Mouse (Mus musculus): ENCODE results near the gene AI837181. TPM values are rescaled to one million over a fixed set of nuclear protein-coding genes. Genes with fewer than 3 reads are reported as not detected.

AI837181 gene
- polyA plus RNA-seq, 1 experiment from 2014 or later, result 44.4 TPM

Other genes with a start within 250 kb of the AI837181 start
- 20.2 and 21.4 TPM in 2 replicates for gene Pacs1, start 152.0 kb upstream of the AI837181 start, polyA plus RNA-seq (2015; fragmentation: Nextera tagmentation; extraction: Ambion mirVana)
- 428 and 432 TPM in 2 replicates for gene Sf3b2, start 129.7 kb upstream of the AI837181 start, polyA plus RNA-seq (2015; fragmentation: Nextera tagmentation; extraction: Ambion mirVana)
- gene Gal3st3, start 126.8 kb upstream of the AI837181 start, polyA plus RNA-seq (2015; fragmentation: Nextera tagmentation; extraction: Ambion mirVana), result 21.3 and 22.6 TPM in 2 replicates
- gene Catsper1, start 89.4 kb upstream of the AI837181 start, polyA plus RNA-seq (2015; fragmentation: Nextera tagmentation; extraction: Ambion mirVana), result not detected in 2 replicates
- 1.5 and 1.9 TPM in 2 replicates for gene Cst6, start 75.6 kb upstream of the AI837181 start, polyA plus RNA-seq (2015; fragmentation: Nextera tagmentation; extraction: Ambion mirVana)
- 64.3 and 69.5 TPM in 2 replicates for gene Eif1ad, start 58.4 kb upstream of the AI837181 start, polyA plus RNA-seq (2015; fragmentation: Nextera tagmentation; extraction: Ambion mirVana)
- gene Banf1, start 58.0 kb upstream of the AI837181 start, polyA plus RNA-seq (2015; fragmentation: Nextera tagmentation; extraction: Ambion mirVana), result 479 and 496 TPM in 2 replicates
- 85.3 and 88.4 TPM in 2 replicates for gene Sart1, start 36.4 kb upstream of the AI837181 start, polyA plus RNA-seq (2015; fragmentation: Nextera tagmentation; extraction: Ambion mirVana)
- gene Tsga10ip, start 22.6 kb upstream of the AI837181 start, polyA plus RNA-seq (2015; fragmentation: Nextera tagmentation; extraction: Ambion mirVana), result 0.39 TPM in 1 of 2 replicates, not detected in the other
- 291 and 298 TPM in 2 replicates for gene Drap1, start 165 bp upstream of the AI837181 start, polyA plus RNA-seq (2015; fragmentation: Nextera tagmentation; extraction: Ambion mirVana)
- gene Fosl1, start 22.4 kb downstream of the AI837181 start, polyA plus RNA-seq (2015; fragmentation: Nextera tagmentation; extraction: Ambion mirVana), result not detected in 2 replicates
- 6.5 and 7.1 TPM in 2 replicates for gene Ccdc85b, start 32.8 kb downstream of the AI837181 start, polyA plus RNA-seq (2015; fragmentation: Nextera tagmentation; extraction: Ambion mirVana)
- 153 and 155 TPM in 2 replicates for gene Fibp, start 35.5 kb downstream of the AI837181 start, polyA plus RNA-seq (2015; fragmentation: Nextera tagmentation; extraction: Ambion mirVana)
- gene Ctsw, start 43.4 kb downstream of the AI837181 start, polyA plus RNA-seq (2015; fragmentation: Nextera tagmentation; extraction: Ambion mirVana), result 4.4 and 5.4 TPM in 2 replicates
- 30.7 and 31.1 TPM in 2 replicates for gene Efemp2, start 48.8 kb downstream of the AI837181 start, polyA plus RNA-seq (2015; fragmentation: Nextera tagmentation; extraction: Ambion mirVana)
- 44.4 and 47.0 TPM in 2 replicates for gene Mus81, start 63.3 kb downstream of the AI837181 start, polyA plus RNA-seq (2015; fragmentation: Nextera tagmentation; extraction: Ambion mirVana)
- gene Cfl1, start 65.3 kb downstream of the AI837181 start, polyA plus RNA-seq (2015; fragmentation: Nextera tagmentation; extraction: Ambion mirVana), result 3,452 and 3,520 TPM in 2 replicates
- gene 1700020D05Rik, start 78.6 kb downstream of the AI837181 start, polyA plus RNA-seq (2015; fragmentation: Nextera tagmentation; extraction: Ambion mirVana), result 0.23 and 0.27 TPM in 2 replicates
- gene Snx32, start 85.4 kb downstream of the AI837181 start, polyA plus RNA-seq (2015; fragmentation: Nextera tagmentation; extraction: Ambion mirVana), result 41.4 and 44.4 TPM in 2 replicates
- 0.06 TPM in 1 of 2 replicates, not detected in the other for gene Ovol1, start 135.5 kb downstream of the AI837181 start, polyA plus RNA-seq (2015; fragmentation: Nextera tagmentation; extraction: Ambion mirVana)
- 1.4 and 1.7 TPM in 2 replicates for gene Ap5b1, start 142.9 kb downstream of the AI837181 start, polyA plus RNA-seq (2015; fragmentation: Nextera tagmentation; extraction: Ambion mirVana)
- gene Rnaseh2c, start 176.7 kb downstream of the AI837181 start, polyA plus RNA-seq (2015; fragmentation: Nextera tagmentation; extraction: Ambion mirVana), result 146 and 170 TPM in 2 replicates
- 72.7 and 80.7 TPM in 2 replicates for gene Kat5, start 185.1 kb downstream of the AI837181 start, polyA plus RNA-seq (2015; fragmentation: Nextera tagmentation; extraction: Ambion mirVana)
- gene Rela, start 212.3 kb downstream of the AI837181 start, polyA plus RNA-seq (2015; fragmentation: Nextera tagmentation; extraction: Ambion mirVana), result 33.4 and 34.4 TPM in 2 replicates
- gene Sipa1, start 238.6 kb downstream of the AI837181 start, polyA plus RNA-seq (2015; fragmentation: Nextera tagmentation; extraction: Ambion mirVana), result 9.4 and 11.0 TPM in 2 replicates

Data from forebrain, embryonic 13.5 days (tissue).